Mouse (Mus musculus): ENCODE results near the gene Cradd. TPM values are rescaled to one million over a fixed set of nuclear protein-coding genes. Genes with fewer than 3 reads are reported as not detected.

Cradd gene
- polyA plus RNA-seq, 1 experiment from 2014 or later, result 16.0 TPM

DNA sequence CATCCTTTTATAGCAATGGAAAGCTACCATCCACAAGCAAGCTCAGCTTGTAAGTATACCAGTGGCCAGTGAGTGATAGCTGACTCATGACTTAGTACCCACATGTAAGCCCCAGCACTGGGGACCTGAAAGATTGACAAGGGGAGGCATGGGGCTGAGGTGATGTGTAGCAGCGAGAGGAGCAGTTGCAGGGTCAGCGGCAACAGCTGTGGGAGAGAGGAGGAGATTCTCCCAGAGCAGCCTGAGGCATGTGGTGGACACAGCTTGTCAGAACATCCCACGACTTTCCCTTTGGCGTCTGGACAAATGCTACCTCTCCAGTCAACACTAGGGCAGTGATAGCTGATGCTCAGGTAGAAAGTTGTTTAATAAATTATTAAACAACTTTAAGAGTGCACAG, 190.9 kb downstream of the Cradd start:
- Histone ChIP-seq H3K27me3 (ENCODE audit: control insufficient read depth, insufficient read depth, low read length) (no peaks in the 10 kb centered on the region), H3K9ac (ENCODE audit: low read depth, low read length) (no peak overlapping the region), H3K27ac (ENCODE audit: low read depth, low read length) (no peak overlapping the region), H3K4me2 (replicated peaks; ENCODE audit: low read depth, low read length) (no peak overlapping the region), H3K36me3 (ENCODE audit: control insufficient read depth, insufficient read depth, low read length) (no peaks in the 10 kb centered on the region), H3K4me3 (ENCODE audit: low read depth, low read length) (no peak overlapping the region), H3K9me3 (ENCODE audit: control insufficient read depth, low read length) (no peaks in the 10 kb centered on the region), H3K4me1 (replicated peaks; ENCODE audit: control insufficient read depth, insufficient read depth, low read length) (no peaks in the 10 kb centered on the region)
- ATAC-seq (ENCODE audit: low FRiP score), result no peak
- no peak for DNase-seq (ENCODE audit: low spot score)
- WGBS, result 79% methylated on average over 4 of the region's 4 CpGs

Other genes with a start within 250 kb of the Cradd start
- 58.2 and 61.4 TPM in 2 replicates for gene Socs2, start 93.0 kb upstream of the Cradd start, polyA plus RNA-seq (2014; fragmentation: Nextera tagmentation; extraction: Ambion mirVana)
- gene Mrpl42, start 177.8 kb upstream of the Cradd start, polyA plus RNA-seq (2014; fragmentation: Nextera tagmentation; extraction: Ambion mirVana), result 297 and 300 TPM in 2 replicates
- 471 and 495 TPM in 2 replicates for gene Ube2n, start 191.0 kb upstream of the Cradd start, polyA plus RNA-seq (2014; fragmentation: Nextera tagmentation; extraction: Ambion mirVana)
- 120 and 133 TPM in 2 replicates for gene Nudt4, start 240.0 kb upstream of the Cradd start, polyA plus RNA-seq (2014; fragmentation: Nextera tagmentation; extraction: Ambion mirVana)

Measured in hindbrain, embryonic 11.5 days (tissue).